Mouse (Mus musculus) layer of hippocampus, postnatal 36 days (tissue): ENCODE measurements around the gene Dvl1. TPM values are rescaled to one million over a fixed set of nuclear protein-coding genes. Genes with fewer than 3 reads are reported as not detected.
A peak's percentile ranks its signal among the peaks of the same experiment; 100 is the strongest.

Source experiments
- DNase-seq, 2 experiments: peaks; one replicate each; pipeline ENCODE4 v3.0.0; 2022
- total RNA-seq, 2 experiments: library from RNA; stranded (reverse); gene quantifications; 2 replicates each; pipeline ENCODE4 v1.2.3; 2021

The Dvl1 gene
- total RNA-seq, 2 experiments from 2014 or later: 75.6 to 76.6 TPM

DNA sequence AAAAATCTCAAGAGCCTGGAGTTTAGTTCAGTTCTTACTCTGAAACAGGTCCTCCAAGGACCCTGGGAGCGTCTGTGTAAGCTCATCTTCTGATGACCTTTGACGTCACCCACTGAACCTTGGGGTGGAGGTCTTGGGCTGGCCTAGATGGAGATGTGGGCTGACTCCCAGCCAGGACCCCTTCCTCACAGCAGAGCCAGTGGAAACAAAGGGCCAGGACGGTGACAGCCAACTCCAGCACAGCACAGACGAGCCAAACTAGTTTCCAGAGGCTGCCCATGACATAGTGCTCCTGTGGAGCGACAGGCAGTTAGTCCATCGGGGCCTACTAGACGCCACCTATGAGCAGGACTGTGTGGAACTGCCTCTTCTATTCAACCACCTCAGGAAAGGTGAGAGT lies 61.1 kb downstream of the Dvl1 start:
- DNase-seq: peak; percentile 1 to 2

- peak; percentile 0 to 1 for DNase-seq
Measured at GRCm38 (mm10) chr4:155908751-155909150, 61.5 kb downstream of the Dvl1 start.

Other genes with a start within 250 kb of the Dvl1 start
- gene Slc35e2, start 246.0 kb upstream of the Dvl1 start, total RNA-seq: 10 to 100 TPM; 40.1 to 41.0 TPM
- 10 to 100 TPM; 43.6 to 46.8 TPM for gene Cdk11b, start 222.5 kb upstream of the Dvl1 start, total RNA-seq
- not detected for gene Gm10563, start 202.0 kb upstream of the Dvl1 start, total RNA-seq
- 1 to 10 TPM; 3.9 to 6.4 TPM for gene Mmp23, start 194.0 kb upstream of the Dvl1 start, total RNA-seq
- 100 to 1,000 TPM in 1 of 2 experiments, 10 to 100 TPM in 1; 96.8 to 109 TPM for gene Mib2, start 178.2 kb upstream of the Dvl1 start, total RNA-seq
- gene Fndc10, start 153.1 kb upstream of the Dvl1 start, total RNA-seq: 10 to 100 TPM; 21.8 to 23.0 TPM
- gene Ssu72, start 142.6 kb upstream of the Dvl1 start, total RNA-seq: 10 to 100 TPM; 78.3 to 82.6 TPM
- 10 to 100 TPM; 34.7 to 35.1 TPM for gene Tmem240, start 112.6 kb upstream of the Dvl1 start, total RNA-seq
- 10 to 100 TPM; 51.8 to 54.0 TPM for gene Atad3a, start 86.3 kb upstream of the Dvl1 start, total RNA-seq
- gene Vwa1, start 72.7 kb upstream of the Dvl1 start, total RNA-seq: 10 to 100 TPM; 10.5 to 11.3 TPM
- gene Tmem88b, start 61.5 kb upstream of the Dvl1 start, total RNA-seq: 10 to 100 TPM; 29.6 to 31.8 TPM
- gene Ankrd65, start 57.0 kb upstream of the Dvl1 start, total RNA-seq: not detected
- 10 to 100 TPM; 83.0 to 87.4 TPM for gene Mrpl20, start 44.5 kb upstream of the Dvl1 start, total RNA-seq
- 100 to 1,000 TPM in 1 of 2 experiments, 10 to 100 TPM in 1; 87.0 to 106 TPM for gene Ccnl2, start 34.9 kb upstream of the Dvl1 start, total RNA-seq
- gene Aurkaip1, start 16.1 kb upstream of the Dvl1 start, total RNA-seq: 10 to 100 TPM; 88.4 to 98.2 TPM
- 1 to 10 TPM; 5.6 to 8.1 TPM for gene Mxra8, start 7.7 kb upstream of the Dvl1 start, total RNA-seq
- under 1 TPM; 0.15 to 0.48 TPM for gene Tas1r3, start 16.0 kb downstream of the Dvl1 start, total RNA-seq
- 10 to 100 TPM; 24.5 to 24.9 TPM for gene Cptp, start 22.0 kb downstream of the Dvl1 start, total RNA-seq
- gene Ints11, start 22.1 kb downstream of the Dvl1 start, total RNA-seq: 10 to 100 TPM; 35.7 to 36.9 TPM
- 10 to 100 TPM; 56.8 to 59.9 TPM for gene Pusl1, start 44.4 kb downstream of the Dvl1 start, total RNA-seq
- 100 to 1,000 TPM; 109 to 128 TPM for gene Acap3, start 44.4 kb downstream of the Dvl1 start, total RNA-seq
- 10 to 100 TPM; 66.2 to 74.1 TPM for gene Ube2j2, start 96.4 kb downstream of the Dvl1 start, total RNA-seq
- 10 to 100 TPM; 12.7 to 18.6 TPM for gene C1qtnf12, start 114.9 kb downstream of the Dvl1 start, total RNA-seq
- 10 to 100 TPM in 1 of 2 experiments, 1 to 10 TPM in 1; 9.7 to 10.6 TPM for gene B3galt6, start 145.2 kb downstream of the Dvl1 start, total RNA-seq
- 100 to 1,000 TPM; 178 to 190 TPM for gene Sdf4, start 145.5 kb downstream of the Dvl1 start, total RNA-seq
- gene Tnfrsf4, start 166.4 kb downstream of the Dvl1 start, total RNA-seq: 1 to 10 TPM; 2.3 to 2.5 TPM
- not detected for gene Tnfrsf18, start 178.8 kb downstream of the Dvl1 start, total RNA-seq
- gene Ttll10, start 212.0 kb downstream of the Dvl1 start, total RNA-seq: under 1 TPM in 1 of 2 experiments, not detected in 1; 0.20 TPM